Mouse (Mus musculus) midbrain, embryonic 15.5 days (tissue): Measurements from ENCODE around the gene Ice2. TPM values are rescaled to one million over a fixed set of nuclear protein-coding genes. Genes with fewer than 3 reads are reported as not detected.
A peak's percentile ranks its signal among the peaks of the same experiment; 100 is the strongest.

Experiments
- ATAC-seq: fragments of 200-750 bp; cut with Nextera tagmentation; replicated peaks from 2 replicates; pipeline ENCODE4 v1.8.0; 2017; ENCODE audit warnings: moderate TSS enrichment
- H3K27ac ChIP-seq: fragments of 300-500 bp; sonication (generic); 2 replicates; pipeline ENCODE4 v1.5.1; 2015; ENCODE audit warnings: mild to moderate bottlenecking, inconsistent platforms
- H3K27me3 ChIP-seq: fragments of 300-500 bp; sonication (generic); replicated peaks from 2 replicates; pipeline ENCODE4 v1.6.1; 2015; ENCODE audit warnings: inconsistent platforms
- H3K36me3 ChIP-seq: fragments of 300-500 bp; sonication (generic); replicated peaks from 2 replicates; pipeline ENCODE4 v1.6.1; 2015; ENCODE audit warnings: inconsistent platforms
- H3K4me1 ChIP-seq: fragments of 300-500 bp; sonication (generic); 2 replicates; pipeline ENCODE4 v1.6.1; 2015; ENCODE audit warnings: inconsistent platforms
- H3K4me2 ChIP-seq: fragments of 300-500 bp; sonication (generic); 2 replicates; pipeline ENCODE4 v1.6.1; 2015; ENCODE audit warnings: inconsistent platforms, mild to moderate bottlenecking, moderate library complexity
- H3K4me3 ChIP-seq: fragments of 300-500 bp; sonication (generic); 2 replicates; pipeline ENCODE4 v1.5.1; 2015; ENCODE audit warnings: mild to moderate bottlenecking, inconsistent platforms
- H3K9ac ChIP-seq: fragments of 300-500 bp; sonication (generic); 2 replicates; pipeline ENCODE4 v1.6.1; 2015; ENCODE audit warnings: mild to moderate bottlenecking, inconsistent platforms
- H3K9me3 ChIP-seq: fragments of 300-500 bp; sonication (generic); 2 replicates; pipeline ENCODE4 v1.6.1; 2016; ENCODE audit warnings: inconsistent platforms
- WGBS: fragments of 180-500 bp; shearing (Covaris S2); methylation state at CpG from one replicate; pipeline ENCODE4 v1.1.7; 2015; ENCODE audit warnings: mixed read lengths; 5-methylcytosine and 5-hydroxymethylcytosine counted together
- polyA plus RNA-seq: library from polyadenylated mRNA; unstranded; fragments of >200 nt; fragmentation: Nextera tagmentation; extraction: Ambion mirVana; gene quantifications from 2 replicates; pipeline ENCODE4 v1.2.1, GENCODE M21; 2015

Gene Ice2
- polyA plus RNA-seq, 1 experiment from 2014 or later, result 11.0 TPM

- H3K4me2 ChIP-seq, result no peak overlapping the region
These were observed 20.6 kb upstream of the Ice2 start for GRCm38 (mm10) chr9:69376982-69377653.

GRCm38 (mm10) chr9:69377654-69378045, 20.1 kb upstream of the Ice2 start:
- Histone ChIP-seq H3K4me1 (peaks cover 6% of the 10 kb centered on the region; the same call in 1 of the 2 replicates), H3K4me3 (no peak overlapping the region), H3K4me2 (no peak overlapping the region), H3K9me3 (no peaks in the 10 kb centered on the region), H3K9ac (no peak overlapping the region), H3K27ac (no peak overlapping the region), H3K27me3 (no peaks in the 10 kb centered on the region), H3K36me3 (peaks cover 4% of the 10 kb centered on the region; the same call in 1 of the 2 replicates)
- 92% methylated on average over 3 of the region's 3 CpGs for WGBS
- ATAC-seq, result no peak

More at GRCm38 (mm10) chr9:69376982-69377653, 20.6 kb upstream of the Ice2 start:
- Histone ChIP-seq H3K27ac (no peak overlapping the region), H3K9ac (no peak overlapping the region), H3K4me1 (peaks cover 11% of the 10 kb centered on the region; the same call in 1 of the 2 replicates), H3K27me3 (no peaks in the 10 kb centered on the region), H3K4me3 (no peak overlapping the region), H3K36me3 (peaks cover 4% of the 10 kb centered on the region; the same call in 1 of the 2 replicates), H3K9me3 (no peaks in the 10 kb centered on the region)
- ATAC-seq, result no peak
- 91% methylated on average over 4 of the region's 4 CpGs for WGBS

- Histone ChIP-seq H3K4me1 (no peaks in the 10 kb centered on the region), H3K4me3 (no peak overlapping the region), H3K27ac (no peak overlapping the region), H3K36me3 (peaks cover 4% of the 10 kb centered on the region; the same call in 1 of the 2 replicates), H3K27me3 (no peaks in the 10 kb centered on the region), H3K4me2 (no peak overlapping the region), H3K9ac (no peak overlapping the region), H3K9me3 (no peaks in the 10 kb centered on the region)
- ATAC-seq, result no peak
- WGBS, result 60% methylated on average over 1 of the region's 1 CpGs
These were observed 17.2 kb upstream of the Ice2 start for GRCm38 (mm10) chr9:69380546-69380945.

GRCm38 (mm10) chr9:69381741-69382140, 16.0 kb upstream of the Ice2 start:
- peaks cover 4% of the 10 kb centered on the region; the same call in 1 of the 2 replicates for H3K36me3 ChIP-seq
- no peak overlapping the region for H3K27ac ChIP-seq
- no peak overlapping the region for H3K4me3 ChIP-seq
- H3K4me1 ChIP-seq, result no peaks in the 10 kb centered on the region
- H3K9me3 ChIP-seq, result no peaks in the 10 kb centered on the region
- H3K9ac ChIP-seq, result no peak overlapping the region
- 61% methylated on average over 7 of the region's 7 CpGs for WGBS
- ATAC-seq, result no peak
- no peaks in the 10 kb centered on the region for H3K27me3 ChIP-seq
- no peak overlapping the region for H3K4me2 ChIP-seq

GRCm38 (mm10) chr9:69384475-69384874, 13.2 kb upstream of the Ice2 start:
- ATAC-seq, result no peak
- WGBS, result 91% methylated on average over 17 of the region's 17 CpGs
- no peaks in the 10 kb centered on the region for H3K36me3 ChIP-seq

GRCm38 (mm10) chr9:69384905-69385304, 12.8 kb upstream of the Ice2 start:
- Histone ChIP-seq H3K4me2 (no peak overlapping the region), H3K36me3 (no peaks in the 10 kb centered on the region), H3K9ac (no peak overlapping the region), H3K9me3 (no peaks in the 10 kb centered on the region), H3K4me3 (no peak overlapping the region), H3K27ac (no peak overlapping the region), H3K4me1 (no peaks in the 10 kb centered on the region), H3K27me3 (no peaks in the 10 kb centered on the region)
- WGBS, result 82% methylated on average over 1 of the region's 1 CpGs
- no peak for ATAC-seq

More at GRCm38 (mm10) chr9:69384475-69384874, 13.2 kb upstream of the Ice2 start:
- Histone ChIP-seq H3K4me1 (no peaks in the 10 kb centered on the region), H3K9ac (no peak overlapping the region), H3K4me2 (no peak overlapping the region), H3K9me3 (no peaks in the 10 kb centered on the region), H3K4me3 (no peak overlapping the region), H3K27ac (no peak overlapping the region), H3K27me3 (no peaks in the 10 kb centered on the region)

GRCm38 (mm10) chr9:69387296-69387695, 10.4 kb upstream of the Ice2 start:
- no peak overlapping the region for H3K4me2 ChIP-seq
- H3K27me3 ChIP-seq, result no peaks in the 10 kb centered on the region
- no peak overlapping the region for H3K9ac ChIP-seq
- 89% methylated on average over 4 of the region's 4 CpGs for WGBS
- H3K9me3 ChIP-seq, result no peaks in the 10 kb centered on the region
- no peak overlapping the region for H3K4me3 ChIP-seq
- H3K36me3 ChIP-seq, result no peaks in the 10 kb centered on the region
- H3K27ac ChIP-seq, result no peak overlapping the region
- no peaks in the 10 kb centered on the region for H3K4me1 ChIP-seq
- no peak for ATAC-seq

- 75% methylated on average over 4 of the region's 4 CpGs for WGBS
- Histone ChIP-seq H3K9me3 (no peaks in the 10 kb centered on the region), H3K4me1 (no peaks in the 10 kb centered on the region), H3K4me2 (no peak overlapping the region), H3K4me3 (no peak overlapping the region), H3K9ac (no peak overlapping the region), H3K27ac (no peak overlapping the region), H3K27me3 (no peaks in the 10 kb centered on the region), H3K36me3 (no peaks in the 10 kb centered on the region)
- ATAC-seq, result no peak
These were observed 7.1 kb upstream of the Ice2 start for GRCm38 (mm10) chr9:69390631-69391030.

- H3K36me3 ChIP-seq, result no peaks in the 10 kb centered on the region
- no peaks in the 10 kb centered on the region for H3K9me3 ChIP-seq
- no peak for ATAC-seq
- H3K4me1 ChIP-seq, result peaks cover 13% of the 10 kb centered on the region
- no peaks in the 10 kb centered on the region for H3K27me3 ChIP-seq
- no peak overlapping the region for H3K9ac ChIP-seq
- H3K27ac ChIP-seq, result no peak overlapping the region
- H3K4me2 ChIP-seq, result no peak overlapping the region
- 86% methylated on average over 5 of the region's 5 CpGs for WGBS
- H3K4me3 ChIP-seq, result no peak overlapping the region
These were observed 3.5 kb upstream of the Ice2 start for GRCm38 (mm10) chr9:69394234-69394633.

- 62% methylated on average over 2 of the region's 2 CpGs for WGBS
- peak overlapping the region; percentile 93 for H3K27ac ChIP-seq
- H3K9ac ChIP-seq, result 0 out of 2 replicates have a peak overlapping the region, but pooled peaks have one; percentile 83
- H3K36me3 ChIP-seq, result no peaks in the 10 kb centered on the region
- peaks cover 13% of the 10 kb centered on the region for H3K4me1 ChIP-seq
- ATAC-seq, result peak; percentile 71
- peak overlapping the region; percentile 90 for H3K4me2 ChIP-seq
- H3K27me3 ChIP-seq, result no peaks in the 10 kb centered on the region
- H3K4me3 ChIP-seq, result peak overlapping the region; percentile 69
- H3K9me3 ChIP-seq, result no peaks in the 10 kb centered on the region
These were observed 310 bp upstream of the Ice2 start for GRCm38 (mm10) chr9:69397432-69397759.

- Histone ChIP-seq H3K4me3 (peak overlapping the region; percentile 69), H3K4me1 (peaks cover 13% of the 10 kb centered on the region), H3K9ac (peak overlapping the region; percentile 83), H3K4me2 (peak overlapping the region; percentile 90), H3K27ac (peak overlapping the region; percentile 93), H3K9me3 (no peaks in the 10 kb centered on the region), H3K36me3 (no peaks in the 10 kb centered on the region), H3K27me3 (no peaks in the 10 kb centered on the region)
- peak; percentile 46; the same call in 1 of the 2 replicates for ATAC-seq
- WGBS, result 21% methylated on average over 10 of the region's 10 CpGs
These were observed 746 bp downstream of the Ice2 start for GRCm38 (mm10) chr9:69398453-69398850.

GRCm38 (mm10) chr9:69404671-69405070, 7.0 kb downstream of the Ice2 start:
- no peak for ATAC-seq

GRCm38 (mm10) chr9:69419476-69419875, 21.8 kb downstream of the Ice2 start:
- Histone ChIP-seq H3K27ac (no peak overlapping the region), H3K4me2 (no peak overlapping the region), H3K4me3 (no peak overlapping the region), H3K36me3 (peaks cover 12% of the 10 kb centered on the region; the same call in 1 of the 2 replicates), H3K27me3 (no peaks in the 10 kb centered on the region), H3K4me1 (no peaks in the 10 kb centered on the region), H3K9ac (no peak overlapping the region), H3K9me3 (no peaks in the 10 kb centered on the region)
- ATAC-seq, result no peak
- 88% methylated on average over 1 of the region's 1 CpGs for WGBS

More at GRCm38 (mm10) chr9:69404671-69405070, 7.0 kb downstream of the Ice2 start:
- WGBS, result 56% methylated on average over 6 of the region's 6 CpGs
- H3K27ac ChIP-seq, result no peak overlapping the region
- no peaks in the 10 kb centered on the region for H3K4me1 ChIP-seq
- no peaks in the 10 kb centered on the region for H3K36me3 ChIP-seq
- H3K9ac ChIP-seq, result no peak overlapping the region
- no peaks in the 10 kb centered on the region for H3K9me3 ChIP-seq
- H3K4me3 ChIP-seq, result no peak overlapping the region
- no peak overlapping the region for H3K4me2 ChIP-seq
- H3K27me3 ChIP-seq, result no peaks in the 10 kb centered on the region
